Mouse (Mus musculus): ENCODE data around the gene Sun5. TPM values are rescaled to one million over a fixed set of nuclear protein-coding genes. Genes with fewer than 3 reads are reported as not detected.

Sun5 gene
- total RNA-seq, 1 experiment: not detected

GRCm38 (mm10) chr2:153850351-153851029 lies 20.4 kb downstream of the Sun5 start:
- no peak overlapping the region for H3K4me3 ChIP-seq (ENCODE audit: insufficient read depth in 1 of 2, low read depth in 1 of 2, low read length in 2 of 2, poor library complexity in 1 of 2, severe bottlenecking in 1 of 2)
- TF ChIP-seq MAFK (IDR thresholded peaks at IDR 0.05; ENCODE audit: insufficient read depth, low read depth, low read length) (no peak), CHD2 (IDR thresholded peaks at IDR 0.05; ENCODE audit: low read depth, low read length) (no peak), ZC3H11A (IDR thresholded peaks at IDR 0.05; ENCODE audit: borderline replicate concordance, low read depth, low read length) (peak; percentile 18; the same call in 1 of the 2 replicates)
- no peaks in the 10 kb centered on the region for H3K9me3 ChIP-seq (ENCODE audit: control insufficient read depth, insufficient read depth, low read depth, low read length)
- no peak overlapping the region for H3K9ac ChIP-seq (ENCODE audit: insufficient read depth, low read depth, low read length, poor library complexity, severe bottlenecking)
- H3K4me1 ChIP-seq (ENCODE audit: control insufficient read depth in 2 of 2, insufficient read depth in 2 of 2, low read length in 2 of 2, poor library complexity in 1 of 2): 0 out of 4 replicates have a peak, but pooled peaks cover 0 to 2% of the 10 kb centered on the region in 2 experiments
- in situ Hi-C loops (cut with MboI; ENCODE audit: low sequenced_read_pairs in 2 of 2, unreplicated experiment in 2 of 2): no loop called here
- DNase-seq (ENCODE audit: low read depth, low spot score): peak; percentile 40
- H3K27ac ChIP-seq (ENCODE audit: insufficient read depth, low read depth, low read length, poor library complexity, severe bottlenecking): no peak overlapping the region
- no peaks in the 10 kb centered on the region for H3K36me3 ChIP-seq (ENCODE audit: control insufficient read depth, insufficient read depth, low read length, poor library complexity, severe bottlenecking)

GRCm38 (mm10) chr2:153848389-153848788 lies 22.5 kb downstream of the Sun5 start:
- H3K27ac ChIP-seq (ENCODE audit: insufficient read depth, low read depth, low read length, poor library complexity, severe bottlenecking): no peak overlapping the region
- in situ Hi-C loops (cut with MboI; ENCODE audit: low sequenced_read_pairs in 2 of 2, unreplicated experiment in 2 of 2): no loop called here
- TF ChIP-seq ZC3H11A (IDR thresholded peaks at IDR 0.05; ENCODE audit: borderline replicate concordance, low read depth, low read length) (no peak), HCFC1 (IDR thresholded peaks at IDR 0.05; ENCODE audit: borderline replicate concordance, insufficient read depth, low read length) (no peak), MAFK (IDR thresholded peaks at IDR 0.05; ENCODE audit: insufficient read depth, low read depth, low read length) (no peak), ZNF384 (IDR thresholded peaks at IDR 0.05; ENCODE audit: low read depth, low read length) (no peak), CHD2 (IDR thresholded peaks at IDR 0.05; ENCODE audit: low read depth, low read length) (no peak)
- no peak overlapping the region for H3K4me3 ChIP-seq (ENCODE audit: insufficient read depth in 1 of 2, low read depth in 1 of 2, low read length in 2 of 2, poor library complexity in 1 of 2, severe bottlenecking in 1 of 2)
- H3K9me3 ChIP-seq (ENCODE audit: control insufficient read depth, insufficient read depth, low read depth, low read length): no peaks in the 10 kb centered on the region
- DNase-seq (ENCODE audit: low read depth, low spot score): no peak
- H3K36me3 ChIP-seq (ENCODE audit: control insufficient read depth, insufficient read depth, low read length, poor library complexity, severe bottlenecking): no peaks in the 10 kb centered on the region
- H3K4me1 ChIP-seq (ENCODE audit: control insufficient read depth in 2 of 2, insufficient read depth in 2 of 2, low read length in 2 of 2, poor library complexity in 1 of 2): 0 out of 4 replicates have a peak, but pooled peaks cover 0 to 2% of the 10 kb centered on the region in 2 experiments
- no peak overlapping the region for H3K9ac ChIP-seq (ENCODE audit: insufficient read depth, low read depth, low read length, poor library complexity, severe bottlenecking)

DNA sequence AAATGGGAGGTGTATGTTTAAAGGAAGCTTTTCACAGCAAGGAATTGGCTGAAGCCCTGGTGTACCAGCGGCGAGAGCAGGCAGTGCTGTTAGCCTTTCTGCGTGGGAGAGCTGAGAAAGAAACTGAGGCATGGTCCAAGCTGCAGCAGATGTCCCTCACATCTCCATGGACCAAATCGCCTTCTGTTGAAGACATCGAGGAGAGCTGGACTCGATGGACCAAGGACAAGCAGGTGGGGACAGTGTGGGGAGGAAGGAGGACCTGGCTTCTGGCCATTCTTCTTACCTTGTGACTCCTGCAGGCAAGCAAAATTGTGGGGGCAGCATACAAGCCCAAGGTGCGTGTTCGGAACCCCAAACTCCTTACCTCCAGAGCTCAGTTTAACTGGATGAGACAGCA lies 28.0 kb downstream of the Sun5 start:
- in situ Hi-C loops (cut with MboI; ENCODE audit: low sequenced_read_pairs in 2 of 2, unreplicated experiment in 2 of 2): no loop called here

DNA sequence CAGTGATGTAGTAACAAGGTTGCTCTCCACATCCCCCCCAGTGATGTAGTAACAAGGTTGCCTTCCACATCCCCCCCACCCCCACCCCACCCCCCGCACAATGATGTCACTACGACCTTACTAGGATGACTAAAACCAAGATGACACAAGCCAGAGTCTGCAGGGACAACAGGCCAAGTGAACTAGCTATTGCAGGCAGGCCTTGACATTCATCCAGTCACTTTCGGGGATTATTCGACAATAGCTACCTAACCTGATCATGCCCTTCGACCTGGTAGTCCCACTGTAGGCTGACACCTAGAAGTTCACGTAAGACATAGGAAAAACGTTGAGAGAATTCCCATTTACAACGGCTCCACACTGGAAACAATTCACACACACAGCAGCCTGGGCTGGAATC lies 37.6 kb downstream of the Sun5 start:
- Histone ChIP-seq H3K4me3 (ENCODE audit: insufficient read depth in 1 of 2, low read depth in 1 of 2, low read length in 2 of 2, poor library complexity in 1 of 2, severe bottlenecking in 1 of 2) (no peak overlapping the region), H3K9me3 (ENCODE audit: control insufficient read depth, insufficient read depth, low read depth, low read length) (no peaks in the 10 kb centered on the region), H3K36me3 (ENCODE audit: control insufficient read depth, insufficient read depth, low read length, poor library complexity, severe bottlenecking) (no peaks in the 10 kb centered on the region), H3K27ac (ENCODE audit: insufficient read depth, low read depth, low read length, poor library complexity, severe bottlenecking) (no peak overlapping the region), H3K9ac (ENCODE audit: insufficient read depth, low read depth, low read length, poor library complexity, severe bottlenecking) (no peak overlapping the region), H3K4me1 (ENCODE audit: control insufficient read depth in 2 of 2, insufficient read depth in 2 of 2, low read length in 2 of 2, poor library complexity in 1 of 2) (no peaks in the 10 kb centered on the region)
- TF ChIP-seq HCFC1 (IDR thresholded peaks at IDR 0.05; ENCODE audit: borderline replicate concordance, insufficient read depth, low read length) (no peak), MAFK (IDR thresholded peaks at IDR 0.05; ENCODE audit: insufficient read depth, low read depth, low read length) (no peak), ZNF384 (IDR thresholded peaks at IDR 0.05; ENCODE audit: low read depth, low read length) (no peak), CHD2 (IDR thresholded peaks at IDR 0.05; ENCODE audit: low read depth, low read length) (no peak), ZC3H11A (IDR thresholded peaks at IDR 0.05; ENCODE audit: borderline replicate concordance, low read depth, low read length) (no peak)
- in situ Hi-C loops (cut with MboI; ENCODE audit: low sequenced_read_pairs in 2 of 2, unreplicated experiment in 2 of 2): no loop called here
- DNase-seq (ENCODE audit: low read depth, low spot score): no peak

More for the DNA sequence above, 28.0 kb downstream of the Sun5 start:
- Histone ChIP-seq H3K4me3 (ENCODE audit: insufficient read depth in 1 of 2, low read depth in 1 of 2, low read length in 2 of 2, poor library complexity in 1 of 2, severe bottlenecking in 1 of 2) (no peak overlapping the region), H3K4me1 (ENCODE audit: control insufficient read depth in 2 of 2, insufficient read depth in 2 of 2, low read length in 2 of 2, poor library complexity in 1 of 2) (no peaks in the 10 kb centered on the region), H3K36me3 (ENCODE audit: control insufficient read depth, insufficient read depth, low read length, poor library complexity, severe bottlenecking) (no peaks in the 10 kb centered on the region), H3K27ac (ENCODE audit: insufficient read depth, low read depth, low read length, poor library complexity, severe bottlenecking) (no peak overlapping the region), H3K9me3 (ENCODE audit: control insufficient read depth, insufficient read depth, low read depth, low read length) (no peaks in the 10 kb centered on the region), H3K9ac (ENCODE audit: insufficient read depth, low read depth, low read length, poor library complexity, severe bottlenecking) (no peak overlapping the region)
- TF ChIP-seq ZC3H11A (IDR thresholded peaks at IDR 0.05; ENCODE audit: borderline replicate concordance, low read depth, low read length): no peak
- TF ChIP-seq CHD2 (IDR thresholded peaks at IDR 0.05; ENCODE audit: low read depth, low read length): no peak
- TF ChIP-seq MAFK (IDR thresholded peaks at IDR 0.05; ENCODE audit: insufficient read depth, low read depth, low read length): no peak
- no peak for TF ChIP-seq HCFC1 (IDR thresholded peaks at IDR 0.05; ENCODE audit: borderline replicate concordance, insufficient read depth, low read length)
- TF ChIP-seq ZNF384 (IDR thresholded peaks at IDR 0.05; ENCODE audit: low read depth, low read length): no peak
- DNase-seq (ENCODE audit: low read depth, low spot score): no peak
